Mouse (Mus musculus) embryonic fibroblast, embryonic 13.5 days (primary cell): ENCODE results near the gene Slc6a9.

Experiments used
- CTCF ChIP-seq: IDR thresholded peaks from 2 replicates; pipeline ENCODE4 v1.5.1; 2011; ENCODE audit warnings: mild to moderate bottlenecking, control low read depth, low read length, moderate library complexity, borderline replicate concordance; ENCODE audit not compliant: insufficient read depth
- POLR2A ChIP-seq: IDR thresholded peaks from 2 replicates; pipeline ENCODE4 v1.6.1; 2011; ENCODE audit warnings: low read depth, mild to moderate bottlenecking, control low read depth, low read length, moderate library complexity

GRCm38 (mm10) chr4:117882701-117883691 lies 48.7 kb downstream of the Slc6a9 start, which contains the start of gene B4galt2:
- TF ChIP-seq CTCF (no peak), POLR2A (peak; percentile 67)
